Mouse (Mus musculus): ENCODE measurements at regions not wholly inside any gene's neighbourhood (a gene's known extent, or its start where the extent isn't known, plus 50 kb on each side); places are given as distances from the start of the nearest gene placed in this dataset.

GRCm38 (mm10) chr14:76672899-76673298, 116.2 kb upstream of the Serp2 start:
- TF ChIP-seq CTCF (IDR thresholded peaks at IDR 0.05; ENCODE audit: extremely low read depth, insufficient read depth, low read length) (no peak), POLR2A (IDR thresholded peaks at IDR 0.05; ENCODE audit: extremely low read depth, insufficient read depth, low read length) (no peak)
